Mouse (Mus musculus): Measurements from ENCODE around the gene Gm9639. TPM values are rescaled to one million over a fixed set of nuclear protein-coding genes. Genes with fewer than 3 reads are reported as not detected.
"Not testable (repeated sequence)": the region's sequence is repeated elsewhere in the genome, so short reads cannot be mapped to it uniquely, and the experiment has no call there.

The Gm9639 gene
- polyA plus RNA-seq, 1 experiment from 2014 or later, result not detected

DNA sequence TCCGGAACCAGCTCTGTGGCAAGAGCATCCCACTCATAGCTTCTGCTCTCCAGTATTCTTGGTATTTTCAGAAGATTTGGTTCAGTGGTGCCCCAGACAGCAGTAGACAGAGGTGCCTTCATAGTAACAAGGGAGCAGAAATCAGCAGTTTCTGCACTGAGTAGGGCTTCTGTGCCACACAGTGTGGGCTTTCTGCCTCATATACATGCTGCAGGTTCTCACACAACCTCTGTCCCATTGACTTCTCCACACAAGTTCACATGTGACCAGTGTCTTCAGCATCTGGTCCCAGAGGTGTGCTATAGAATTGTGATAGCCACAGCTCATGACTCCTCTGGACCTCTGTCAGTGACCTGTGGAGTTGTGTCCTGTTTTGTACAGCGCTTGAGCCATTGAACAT is 6.3 kb downstream of the Gm9639 start:
- Histone ChIP-seq H3K4me3 (no peak overlapping the region), H3K27ac (no peak overlapping the region), H3K27me3 (ENCODE audit: insufficient read depth, poor library complexity, severe bottlenecking) (no peaks in the 10 kb centered on the region), H3K9me3 (no peaks in the 10 kb centered on the region), H3K4me1 (0 out of 2 replicates have a peak, but pooled peaks cover 3% of the 10 kb centered on the region), H3K36me3 (no peaks in the 10 kb centered on the region)
- WGBS, result 75% methylated on average over 2 of the region's 2 CpGs
- no peak for DNase-seq (ENCODE audit: low spot score)

DNA sequence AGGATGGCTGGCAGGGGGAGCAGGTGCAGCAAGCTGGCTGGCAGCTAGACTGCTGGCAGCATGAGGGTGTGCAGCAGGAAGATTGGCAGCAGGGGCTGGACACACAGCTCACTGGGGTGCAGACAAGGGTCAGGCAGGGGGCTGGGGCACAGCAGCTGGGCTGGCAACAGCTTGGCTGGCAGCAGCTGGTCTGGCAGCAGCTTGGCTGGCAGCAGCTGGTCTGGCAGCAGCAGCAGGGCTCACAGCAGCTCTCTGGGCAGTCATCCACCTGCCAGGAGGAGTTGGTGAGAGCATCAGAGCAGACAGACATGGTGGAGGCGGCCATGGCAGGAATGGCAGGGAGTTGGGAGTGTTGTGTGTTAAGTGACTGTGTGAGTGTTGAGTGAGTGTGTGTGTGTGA is 7.0 kb downstream of the Gm9639 start, which contains the start of gene Gm7137:
Gene Gm7137, minus strand, starts transcription at position 325 of the 400 bp plus-strand sequence.
- not testable (repeated sequence) for H3K27ac ChIP-seq; H3K27me3 ChIP-seq (ENCODE audit: insufficient read depth, poor library complexity, severe bottlenecking); H3K4me1 ChIP-seq; H3K4me3 ChIP-seq; H3K9me3 ChIP-seq; H3K36me3 ChIP-seq; DNase-seq (ENCODE audit: low spot score)
- 53% methylated on average over 1 of the region's 1 CpGs for WGBS

DNA sequence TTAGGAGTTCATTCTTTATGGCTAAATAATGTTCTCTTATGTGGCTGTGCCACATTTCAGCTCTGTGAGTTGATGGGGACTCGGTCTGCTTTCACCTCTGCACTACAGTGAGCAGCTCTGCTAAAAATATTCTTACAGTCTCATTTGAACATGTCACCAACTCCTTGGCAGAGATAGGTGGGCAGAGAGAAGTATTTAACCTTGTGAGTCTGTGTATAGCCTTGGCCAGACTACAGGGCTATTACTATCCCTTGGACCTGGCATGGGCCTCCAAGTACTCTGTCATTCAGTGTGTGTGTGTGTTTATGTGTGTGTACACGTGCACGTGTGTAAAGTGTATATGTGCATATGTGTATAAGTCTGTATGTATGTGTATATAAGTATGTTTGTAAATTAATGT is 11.5 kb downstream of the Gm9639 start:
- 71% methylated on average over 3 of the region's 3 CpGs for WGBS
- H3K27ac ChIP-seq; H3K36me3 ChIP-seq; H3K27me3 ChIP-seq (ENCODE audit: insufficient read depth, poor library complexity, severe bottlenecking); DNase-seq (ENCODE audit: low spot score); H3K4me3 ChIP-seq; H3K9me3 ChIP-seq; H3K4me1 ChIP-seq: not testable (repeated sequence)

DNA sequence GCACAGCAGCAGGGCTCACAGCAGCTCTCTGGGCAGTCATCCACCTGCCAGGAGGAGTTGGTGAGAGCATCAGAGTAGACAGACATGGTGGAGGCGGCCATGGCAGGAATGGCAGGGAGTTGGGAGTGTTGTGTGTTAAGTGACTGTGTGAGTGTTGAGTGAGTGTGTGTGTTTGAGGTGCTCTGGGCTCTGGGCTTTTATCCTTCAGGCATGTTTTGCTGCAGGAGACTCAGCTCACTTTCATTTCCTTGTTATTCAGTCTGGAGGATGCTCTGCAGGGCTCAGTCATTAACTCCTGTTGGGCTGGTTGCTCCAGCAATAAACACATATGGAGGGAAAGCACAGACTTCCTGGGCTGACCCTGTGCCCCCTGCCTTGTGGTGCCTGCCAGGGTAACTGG is 12.4 kb downstream of the Gm9639 start, which contains the start of gene Gm3250:
Gene Gm3250, minus strand, starts transcription at position 101 of the 400 bp plus-strand sequence.
- H3K36me3 ChIP-seq; DNase-seq (ENCODE audit: low spot score); H3K9me3 ChIP-seq; H3K4me1 ChIP-seq; H3K4me3 ChIP-seq; H3K27me3 ChIP-seq (ENCODE audit: insufficient read depth, poor library complexity, severe bottlenecking); H3K27ac ChIP-seq: not testable (repeated sequence)
- WGBS, result 33% methylated on average over 1 of the region's 1 CpGs

DNA sequence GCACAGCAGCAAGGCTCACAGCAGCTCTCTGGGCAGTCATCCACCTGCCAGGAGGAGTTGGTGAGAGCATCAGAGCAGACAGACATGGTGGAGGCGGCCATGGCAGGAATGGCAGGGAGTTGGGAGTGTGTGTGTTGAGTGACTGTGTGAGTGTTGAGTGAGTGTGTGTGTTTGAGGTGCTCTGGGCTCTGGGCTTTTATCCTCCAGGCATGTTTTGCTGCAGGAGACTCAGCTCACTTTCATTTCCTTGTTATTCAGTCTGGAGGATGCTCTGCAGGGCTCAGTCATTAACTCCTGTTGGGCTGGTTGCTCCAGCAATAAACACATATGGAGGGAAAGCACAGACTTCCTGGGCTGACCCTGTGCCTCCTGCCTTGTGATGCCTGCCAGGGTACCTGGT is 18.0 kb downstream of the Gm9639 start, which contains the start of gene Gm7138:
Gene Gm7138, minus strand, starts transcription at position 101 of the 400 bp plus-strand sequence.
- DNase-seq (ENCODE audit: low spot score); H3K27ac ChIP-seq; H3K27me3 ChIP-seq (ENCODE audit: insufficient read depth, poor library complexity, severe bottlenecking); H3K4me3 ChIP-seq; H3K4me1 ChIP-seq; H3K9me3 ChIP-seq; H3K36me3 ChIP-seq: not testable (repeated sequence)
- WGBS, result 64% methylated on average over 1 of the region's 1 CpGs

DNA sequence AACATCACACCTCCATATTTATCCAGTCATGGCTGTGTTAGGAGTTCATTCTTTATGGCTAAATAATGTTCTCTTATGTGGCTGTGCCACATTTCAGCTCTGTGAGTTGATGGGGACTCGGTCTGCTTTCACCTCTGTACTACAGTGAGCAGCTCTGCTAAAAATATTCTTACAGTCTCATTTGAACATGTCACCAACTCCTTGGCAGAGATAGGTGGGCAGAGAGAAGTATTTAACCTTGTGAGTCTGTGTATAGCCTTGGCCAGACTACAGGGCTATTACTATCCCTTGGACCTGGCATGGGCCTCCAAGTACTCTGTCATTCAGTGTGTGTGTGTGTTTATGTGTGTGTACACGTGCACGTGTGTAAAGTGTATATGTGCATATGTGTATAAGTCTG is 22.7 kb downstream of the Gm9639 start:
- not testable (repeated sequence) for H3K36me3 ChIP-seq; DNase-seq (ENCODE audit: low spot score); H3K4me3 ChIP-seq; H3K27me3 ChIP-seq (ENCODE audit: insufficient read depth, poor library complexity, severe bottlenecking); H3K9me3 ChIP-seq; H3K4me1 ChIP-seq; H3K27ac ChIP-seq
- 69% methylated on average over 3 of the region's 3 CpGs for WGBS

DNA sequence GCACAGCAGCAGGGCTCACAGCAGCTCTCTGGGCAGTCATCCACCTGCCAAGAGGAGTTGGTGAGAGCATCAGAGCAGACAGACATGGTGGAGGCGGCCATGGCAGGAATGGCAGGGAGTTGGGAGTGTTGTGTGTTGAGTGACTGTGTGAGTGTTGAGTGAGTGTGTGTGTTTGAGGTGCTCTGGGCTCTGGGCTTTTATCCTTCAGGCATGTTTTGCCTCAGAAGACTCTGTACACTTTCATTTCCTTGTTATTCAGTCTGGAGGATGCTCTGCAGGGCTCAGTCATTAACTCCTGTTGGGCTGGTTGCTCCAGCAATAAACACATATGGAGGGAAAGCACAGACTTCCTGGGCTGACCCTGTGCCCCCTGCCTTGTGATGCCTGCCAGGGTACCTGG is 23.7 kb downstream of the Gm9639 start, which contains the start of gene Gm3238:
Gene Gm3238, minus strand, starts transcription at position 101 of the 400 bp plus-strand sequence.
- H3K27me3 ChIP-seq (ENCODE audit: insufficient read depth, poor library complexity, severe bottlenecking); H3K36me3 ChIP-seq; H3K27ac ChIP-seq; H3K4me1 ChIP-seq; DNase-seq (ENCODE audit: low spot score); H3K9me3 ChIP-seq; H3K4me3 ChIP-seq: not testable (repeated sequence)
- 56% methylated on average over 1 of the region's 1 CpGs for WGBS

DNA sequence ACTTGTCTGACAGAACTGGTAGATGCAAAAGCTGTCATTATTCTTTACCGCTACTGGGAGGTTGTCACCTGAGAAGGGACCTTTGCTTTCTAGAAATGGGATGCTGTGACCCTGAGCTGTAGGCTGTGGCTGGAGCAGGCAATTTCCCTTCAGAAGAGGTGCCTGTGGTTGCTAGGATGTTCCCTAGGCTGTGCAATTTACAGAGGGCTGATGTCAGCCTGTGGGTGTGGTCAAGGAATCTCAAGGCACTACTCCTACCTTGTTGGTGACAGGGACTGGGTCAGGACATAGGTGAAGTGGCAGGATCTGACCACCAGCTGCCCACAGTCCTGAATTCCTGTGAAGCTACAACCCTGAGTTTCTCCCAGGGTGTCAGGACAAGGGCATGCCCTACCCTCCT is 25.1 kb downstream of the Gm9639 start:
- H3K9me3 ChIP-seq, result no peaks in the 10 kb centered on the region
- WGBS, result 78% methylated on average over 1 of the region's 1 CpGs
- no peak overlapping the region for H3K4me3 ChIP-seq
- H3K27ac ChIP-seq, result no peak overlapping the region
- no peaks in the 10 kb centered on the region for H3K27me3 ChIP-seq (ENCODE audit: insufficient read depth, poor library complexity, severe bottlenecking)
- H3K36me3 ChIP-seq, result no peaks in the 10 kb centered on the region
- no peaks in the 10 kb centered on the region for H3K4me1 ChIP-seq
- no peak for DNase-seq (ENCODE audit: low spot score)

DNA sequence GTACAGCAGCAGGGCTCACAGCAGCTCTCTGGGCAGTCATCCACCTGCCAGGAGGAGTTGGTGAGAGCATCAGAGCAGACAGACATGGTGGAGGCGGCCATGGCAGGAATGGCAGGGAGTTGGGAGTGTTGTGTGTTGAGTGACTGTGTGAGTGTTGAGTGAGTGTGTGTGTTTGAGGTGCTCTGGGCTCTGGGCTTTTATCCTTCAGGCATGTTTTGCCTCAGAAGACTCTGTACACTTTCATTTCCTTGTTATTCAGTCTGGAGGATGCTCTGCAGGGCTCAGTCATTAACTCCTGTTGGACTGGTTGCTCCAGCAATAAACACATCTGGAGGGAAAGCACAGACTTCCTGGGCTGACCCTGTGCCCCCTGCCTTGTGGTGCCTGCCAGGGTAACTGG is 35.3 kb downstream of the Gm9639 start, which contains the start of gene Gm3233:
Gene Gm3233, minus strand, starts transcription at position 101 of the 400 bp plus-strand sequence.
- no CpG with 5 or more reads among the region's 1 CpGs for WGBS
- H3K27me3 ChIP-seq (ENCODE audit: insufficient read depth, poor library complexity, severe bottlenecking); H3K36me3 ChIP-seq; H3K27ac ChIP-seq; H3K4me3 ChIP-seq; H3K4me1 ChIP-seq; H3K9me3 ChIP-seq; DNase-seq (ENCODE audit: low spot score): not testable (repeated sequence)

DNA sequence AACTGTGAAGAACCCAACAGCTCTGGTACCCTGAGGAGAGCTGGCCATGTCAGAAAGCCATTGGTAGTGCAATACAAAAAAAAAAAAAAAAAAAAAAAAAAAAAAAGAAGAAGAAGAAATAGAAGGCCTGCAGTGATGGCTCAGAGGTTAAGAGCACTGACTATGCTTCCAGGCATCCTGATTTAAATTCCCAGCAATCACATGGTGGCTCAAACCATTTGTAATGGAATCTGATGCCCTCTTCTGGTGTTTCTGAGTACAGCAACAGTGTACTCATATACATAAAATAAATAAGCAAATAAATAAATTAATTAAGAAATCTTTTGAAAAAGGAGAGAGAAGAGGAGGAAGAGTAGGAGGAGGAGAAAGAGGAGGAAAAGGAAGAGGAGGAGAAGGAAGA is 41.4 kb downstream of the Gm9639 start:
- Histone ChIP-seq H3K9me3 (no peaks in the 10 kb centered on the region), H3K27ac (no peak overlapping the region), H3K27me3 (ENCODE audit: insufficient read depth, poor library complexity, severe bottlenecking) (peaks cover 6% of the 10 kb centered on the region; the same call in 1 of the 2 replicates), H3K36me3 (no peaks in the 10 kb centered on the region), H3K4me1 (no peaks in the 10 kb centered on the region), H3K4me3 (no peak overlapping the region)
- no peak for DNase-seq (ENCODE audit: low spot score)

DNA sequence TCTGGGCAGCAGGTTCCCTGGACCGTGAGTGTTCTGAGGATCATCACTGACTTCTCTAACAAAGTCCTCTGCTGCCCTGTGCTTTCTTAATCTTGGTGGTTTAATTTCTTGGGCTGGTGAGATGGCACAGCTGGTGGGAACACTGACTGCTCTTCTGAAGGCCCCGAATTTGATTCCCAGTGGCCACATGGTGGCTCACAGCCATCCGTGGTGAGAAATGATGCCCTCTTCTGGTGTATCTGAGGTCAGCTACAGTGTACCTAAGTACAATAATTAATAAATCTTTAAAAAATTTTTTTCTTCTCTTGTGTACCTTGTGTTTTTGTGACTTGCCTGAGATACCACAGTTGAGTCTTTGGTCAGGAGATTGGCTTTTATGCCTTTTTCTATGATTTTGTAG is 42.6 kb downstream of the Gm9639 start:
- not testable (repeated sequence) for H3K9me3 ChIP-seq; H3K4me1 ChIP-seq; H3K36me3 ChIP-seq; DNase-seq (ENCODE audit: low spot score); H3K27me3 ChIP-seq (ENCODE audit: insufficient read depth, poor library complexity, severe bottlenecking); H3K4me3 ChIP-seq; H3K27ac ChIP-seq
- 64% methylated on average over 3 of the region's 3 CpGs for WGBS

DNA sequence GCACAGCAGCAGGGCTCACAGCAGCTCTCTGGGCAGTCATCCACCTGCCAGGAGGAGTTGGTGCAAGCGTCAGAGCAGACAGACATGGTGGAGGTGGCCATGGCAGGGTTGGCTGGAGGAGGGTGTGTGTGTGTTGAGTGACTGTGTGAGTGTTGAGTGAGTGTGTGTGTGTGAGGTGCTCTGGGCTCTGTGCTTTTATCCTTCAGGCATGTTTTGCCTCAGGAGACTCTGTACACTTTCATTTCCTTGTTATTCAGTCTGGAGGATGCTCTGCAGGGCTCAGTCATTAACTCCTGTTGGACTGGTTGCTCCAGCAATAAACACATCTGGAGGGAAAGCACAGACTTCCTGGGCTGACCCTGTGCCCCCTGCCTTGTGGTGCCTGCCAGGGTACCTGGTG is 43.6 kb downstream of the Gm9639 start, which contains the start of gene Gm9736:
Gene Gm9736, minus strand, starts transcription at position 101 of the 400 bp plus-strand sequence.
- WGBS, result 53% methylated on average over 1 of the region's 1 CpGs
- H3K27ac ChIP-seq; H3K27me3 ChIP-seq (ENCODE audit: insufficient read depth, poor library complexity, severe bottlenecking); DNase-seq (ENCODE audit: low spot score); H3K36me3 ChIP-seq; H3K4me3 ChIP-seq; H3K9me3 ChIP-seq; H3K4me1 ChIP-seq: not testable (repeated sequence)

DNA sequence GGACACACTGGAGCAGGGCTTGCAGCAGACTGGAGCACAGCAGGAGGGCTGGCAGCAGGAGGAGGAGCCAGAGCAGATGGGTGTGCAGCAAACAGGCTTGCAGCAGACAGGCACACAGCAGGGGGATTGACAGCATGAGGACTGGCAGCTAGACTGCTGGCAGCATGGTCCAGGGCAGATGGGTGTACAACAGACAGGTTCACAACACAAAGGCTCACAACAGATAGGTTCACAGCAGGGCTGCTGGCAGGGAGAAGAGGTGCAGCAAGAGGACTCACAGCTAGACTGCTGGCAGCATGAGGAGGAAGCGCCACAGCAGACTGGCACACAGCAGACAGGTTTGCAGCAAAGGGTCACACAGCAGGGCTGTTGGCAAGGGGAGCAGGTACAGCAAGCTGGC is 44.2 kb downstream of the Gm9639 start:
- H3K36me3 ChIP-seq; DNase-seq (ENCODE audit: low spot score); H3K27ac ChIP-seq; H3K4me1 ChIP-seq; H3K27me3 ChIP-seq (ENCODE audit: insufficient read depth, poor library complexity, severe bottlenecking); H3K4me3 ChIP-seq; H3K9me3 ChIP-seq: not testable (repeated sequence)
- 73% methylated on average over 1 of the region's 1 CpGs for WGBS
